Mouse (Mus musculus): ENCODE results near the gene Btbd9. TPM values are rescaled to one million over a fixed set of nuclear protein-coding genes. Genes with fewer than 3 reads are reported as not detected.
A peak's percentile ranks its signal among the peaks of the same experiment; 100 is the strongest.

The Btbd9 gene
- polyA plus RNA-seq, 1 experiment: 21.7 TPM

DNA sequence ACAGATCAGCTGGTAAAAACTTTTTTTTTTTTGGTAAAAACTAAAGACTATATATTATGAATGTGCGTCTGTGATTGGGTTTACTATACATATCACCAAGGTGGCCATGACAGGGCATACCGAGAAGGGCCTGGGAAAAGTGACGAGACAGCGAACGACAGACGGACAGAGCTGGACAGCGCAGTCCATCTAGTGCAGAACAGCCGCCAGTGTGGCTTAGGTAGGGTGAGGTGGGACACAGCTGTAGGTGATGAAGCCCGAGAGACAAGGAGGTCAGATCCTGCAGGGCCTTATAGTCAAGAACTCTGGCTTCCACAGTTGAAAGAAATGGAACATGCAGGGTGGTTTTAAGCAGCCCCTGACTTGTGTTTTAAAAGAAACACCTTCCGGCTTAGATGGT is 94.9 kb downstream of the Btbd9 start:
- Histone ChIP-seq H3K36me3 (ENCODE audit: control insufficient read depth, insufficient read depth, low read length) (no peaks in the 10 kb centered on the region; the same call in 1 of the 2 replicates), H3K4me1 (ENCODE audit: control insufficient read depth, insufficient read depth, insufficient read length) (no peaks in the 10 kb centered on the region), H3K4me3 (ENCODE audit: extremely low read depth, insufficient read depth, insufficient read length) (no peak overlapping the region), H3K27me3 (ENCODE audit: control insufficient read depth, insufficient read depth, low read length) (no peaks in the 10 kb centered on the region), H3K27ac (ENCODE audit: insufficient read depth, low read length) (no peak overlapping the region)
- no peak for DNase-seq (ENCODE audit: low read depth in 1 of 2, low spot score in 2 of 2)
- WGBS: 94% methylated on average over 10 of the region's 10 CpGs
- TF ChIP-seq POLR2A (IDR thresholded peaks at IDR 0.05; ENCODE audit: low read depth, low read length) (no peak), CTCF (IDR thresholded peaks at IDR 0.05; ENCODE audit: extremely low read depth, insufficient read depth, insufficient read length, insufficient replicate concordance) (no peak)

DNA sequence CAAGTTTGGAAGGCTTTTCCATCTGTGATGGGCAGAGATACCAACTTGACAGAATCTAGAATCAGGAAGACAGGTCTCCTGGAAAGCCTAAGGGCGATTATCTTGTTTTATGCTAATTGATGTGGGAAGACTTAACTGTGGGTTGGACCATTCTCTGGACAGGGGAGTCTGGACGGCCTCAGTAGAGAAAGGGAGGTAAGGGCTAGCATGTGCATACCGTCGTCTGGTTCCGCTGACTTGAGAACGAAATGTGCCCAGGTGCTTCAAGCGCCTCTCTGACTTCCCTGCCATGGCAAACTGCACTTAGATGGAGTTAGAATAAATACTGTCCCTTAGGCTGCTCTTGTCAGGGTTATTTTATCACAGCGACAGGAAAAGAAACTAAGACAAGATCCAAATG is 95.9 kb downstream of the Btbd9 start:
- TF ChIP-seq CTCF (IDR thresholded peaks at IDR 0.05; ENCODE audit: extremely low read depth, insufficient read depth, insufficient read length, insufficient replicate concordance): no peak
- Histone ChIP-seq H3K4me3 (ENCODE audit: extremely low read depth, insufficient read depth, insufficient read length) (no peak overlapping the region), H3K4me1 (ENCODE audit: control insufficient read depth, insufficient read depth, insufficient read length) (no peaks in the 10 kb centered on the region), H3K27me3 (ENCODE audit: control insufficient read depth, insufficient read depth, low read length) (no peaks in the 10 kb centered on the region), H3K36me3 (ENCODE audit: control insufficient read depth, insufficient read depth, low read length) (no peaks in the 10 kb centered on the region; the same call in 1 of the 2 replicates), H3K27ac (ENCODE audit: insufficient read depth, low read length) (no peak overlapping the region)
- no peak for DNase-seq (ENCODE audit: low read depth in 1 of 2, low spot score in 2 of 2)
- WGBS: 93% methylated on average over 8 of the region's 8 CpGs

DNA sequence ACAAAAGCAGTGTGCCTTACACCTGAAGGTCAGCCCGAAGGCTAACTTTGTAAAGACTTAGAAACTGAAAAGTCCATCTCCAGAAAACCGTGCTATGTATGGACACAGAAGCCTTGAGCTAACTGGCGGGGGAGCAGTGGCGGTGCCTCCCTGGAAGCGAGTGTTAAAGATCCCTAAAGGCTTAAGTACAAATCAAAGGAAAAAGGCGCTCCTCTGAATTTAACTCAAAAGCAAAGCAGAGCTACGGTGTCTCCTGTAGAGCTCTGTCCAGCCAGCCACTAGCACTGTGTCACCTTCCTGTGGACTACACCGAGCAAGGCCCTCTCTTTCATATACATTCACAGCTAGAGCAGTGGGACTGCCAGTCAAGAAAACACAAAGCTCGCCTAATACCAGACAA is 98.1 kb downstream of the Btbd9 start:
- Histone ChIP-seq H3K36me3 (ENCODE audit: control insufficient read depth, insufficient read depth, low read length) (no peaks in the 10 kb centered on the region; the same call in 1 of the 2 replicates), H3K27me3 (ENCODE audit: control insufficient read depth, insufficient read depth, low read length) (no peaks in the 10 kb centered on the region), H3K4me1 (ENCODE audit: control insufficient read depth, insufficient read depth, insufficient read length) (no peaks in the 10 kb centered on the region), H3K27ac (ENCODE audit: insufficient read depth, low read length) (no peak overlapping the region), H3K4me3 (ENCODE audit: extremely low read depth, insufficient read depth, insufficient read length) (no peak overlapping the region)
- 91% methylated on average over 9 of the region's 9 CpGs for WGBS
- TF ChIP-seq CTCF (IDR thresholded peaks at IDR 0.05; ENCODE audit: extremely low read depth, insufficient read depth, insufficient read length, insufficient replicate concordance) (no peak), POLR2A (IDR thresholded peaks at IDR 0.05; ENCODE audit: low read depth, low read length) (no peak)
- DNase-seq (ENCODE audit: low read depth in 1 of 2, low spot score in 2 of 2): no peak

DNA sequence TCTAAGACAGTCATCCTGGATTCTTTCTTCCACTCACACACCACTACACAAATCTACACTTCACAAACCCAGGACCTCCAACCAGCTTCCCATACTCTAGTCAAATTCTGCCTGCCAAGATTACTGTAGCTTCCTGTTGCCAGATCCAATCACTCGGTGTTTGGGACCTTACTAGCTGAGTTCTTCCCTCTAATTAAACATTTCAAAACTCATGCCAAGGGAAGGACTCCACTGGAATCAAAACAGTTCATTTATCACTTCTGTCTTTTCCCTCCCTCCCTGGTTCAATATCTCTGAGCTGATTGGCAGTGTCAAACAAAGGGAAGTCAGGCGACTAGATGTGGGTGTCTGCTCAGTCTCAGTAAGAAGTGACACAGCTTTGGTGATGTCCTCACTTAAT is 101.7 kb downstream of the Btbd9 start:
- TF ChIP-seq POLR2A (IDR thresholded peaks at IDR 0.05; ENCODE audit: low read depth, low read length) (no peak), CTCF (IDR thresholded peaks at IDR 0.05; ENCODE audit: extremely low read depth, insufficient read depth, insufficient read length, insufficient replicate concordance) (no peak)
- no peak overlapping the region for H3K27ac ChIP-seq (ENCODE audit: insufficient read depth, low read length)
- H3K36me3 ChIP-seq (ENCODE audit: control insufficient read depth, insufficient read depth, low read length): no peaks in the 10 kb centered on the region; the same call in 1 of the 2 replicates
- no peaks in the 10 kb centered on the region; the same call in 1 of the 2 replicates for H3K4me1 ChIP-seq (ENCODE audit: control insufficient read depth, insufficient read depth, insufficient read length)
- WGBS: 75% methylated on average over 2 of the region's 2 CpGs
- no peaks in the 10 kb centered on the region for H3K27me3 ChIP-seq (ENCODE audit: control insufficient read depth, insufficient read depth, low read length)
- no peak overlapping the region for H3K4me3 ChIP-seq (ENCODE audit: extremely low read depth, insufficient read depth, insufficient read length)
- no peak for DNase-seq (ENCODE audit: low read depth in 1 of 2, low spot score in 2 of 2)

DNA sequence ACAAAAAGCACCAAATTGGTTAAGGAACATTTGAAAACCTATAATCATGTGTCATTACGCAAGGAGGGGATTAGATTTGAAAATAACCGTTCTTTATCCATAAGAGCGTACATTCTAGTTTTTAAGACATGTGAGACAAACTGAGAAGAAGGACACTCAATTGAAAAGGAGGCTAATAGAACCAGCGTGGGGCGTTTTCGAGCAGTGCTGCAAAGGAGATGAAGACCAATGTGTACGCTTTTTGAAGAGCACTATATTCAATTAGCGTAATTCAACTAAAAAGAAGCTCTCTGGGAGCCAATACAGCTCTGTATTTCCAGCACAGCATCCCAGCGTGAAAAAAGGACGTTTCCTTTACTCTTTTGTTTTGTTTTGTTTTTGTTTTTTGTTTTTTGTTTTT is 103.5 kb downstream of the Btbd9 start:
- no peaks in the 10 kb centered on the region for H3K27me3 ChIP-seq (ENCODE audit: control insufficient read depth, insufficient read depth, low read length)
- no peak overlapping the region for H3K4me3 ChIP-seq (ENCODE audit: extremely low read depth, insufficient read depth, insufficient read length)
- H3K27ac ChIP-seq (ENCODE audit: insufficient read depth, low read length): no peak overlapping the region
- no peak for TF ChIP-seq CTCF (IDR thresholded peaks at IDR 0.05; ENCODE audit: extremely low read depth, insufficient read depth, insufficient read length, insufficient replicate concordance)
- H3K4me1 ChIP-seq (ENCODE audit: control insufficient read depth, insufficient read depth, insufficient read length): no peaks in the 10 kb centered on the region; the same call in 1 of the 2 replicates
- H3K36me3 ChIP-seq (ENCODE audit: control insufficient read depth, insufficient read depth, low read length): no peaks in the 10 kb centered on the region
- 95% methylated on average over 10 of the region's 10 CpGs for WGBS
- no peak for DNase-seq (ENCODE audit: low read depth in 1 of 2, low spot score in 2 of 2)

DNA sequence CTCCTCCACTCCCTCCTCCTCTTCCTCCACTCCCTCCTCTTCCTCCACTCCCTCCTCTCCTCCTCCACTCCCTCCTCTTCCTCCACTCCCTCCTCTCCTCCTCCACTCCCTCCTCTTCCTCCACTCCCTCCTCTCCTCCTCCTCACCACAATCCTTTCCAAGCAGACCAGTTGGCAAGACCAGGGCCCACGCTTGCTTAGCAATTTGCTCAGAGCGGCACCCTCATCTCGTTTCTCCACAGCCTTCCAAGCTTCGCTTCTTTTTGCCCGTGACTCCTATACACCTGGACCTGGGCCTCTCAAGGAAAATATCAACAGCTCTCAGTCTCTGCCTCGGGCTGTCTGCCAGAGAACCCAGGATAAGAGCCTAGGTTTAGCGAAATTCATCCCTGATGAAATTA is 104.8 kb downstream of the Btbd9 start:
- Histone ChIP-seq H3K27me3 (ENCODE audit: control insufficient read depth, insufficient read depth, low read length) (no peaks in the 10 kb centered on the region), H3K4me1 (ENCODE audit: control insufficient read depth, insufficient read depth, insufficient read length) (no peaks in the 10 kb centered on the region; the same call in 1 of the 2 replicates), H3K27ac (ENCODE audit: insufficient read depth, low read length) (no peak overlapping the region), H3K36me3 (ENCODE audit: control insufficient read depth, insufficient read depth, low read length) (no peaks in the 10 kb centered on the region), H3K4me3 (ENCODE audit: extremely low read depth, insufficient read depth, insufficient read length) (no peak overlapping the region)
- no peak for DNase-seq (ENCODE audit: low read depth in 1 of 2, low spot score in 2 of 2)
- no peak for TF ChIP-seq CTCF (IDR thresholded peaks at IDR 0.05; ENCODE audit: extremely low read depth, insufficient read depth, insufficient read length, insufficient replicate concordance)
- no peak for TF ChIP-seq POLR2A (IDR thresholded peaks at IDR 0.05; ENCODE audit: low read depth, low read length)
- 88% methylated on average over 7 of the region's 7 CpGs for WGBS

DNA sequence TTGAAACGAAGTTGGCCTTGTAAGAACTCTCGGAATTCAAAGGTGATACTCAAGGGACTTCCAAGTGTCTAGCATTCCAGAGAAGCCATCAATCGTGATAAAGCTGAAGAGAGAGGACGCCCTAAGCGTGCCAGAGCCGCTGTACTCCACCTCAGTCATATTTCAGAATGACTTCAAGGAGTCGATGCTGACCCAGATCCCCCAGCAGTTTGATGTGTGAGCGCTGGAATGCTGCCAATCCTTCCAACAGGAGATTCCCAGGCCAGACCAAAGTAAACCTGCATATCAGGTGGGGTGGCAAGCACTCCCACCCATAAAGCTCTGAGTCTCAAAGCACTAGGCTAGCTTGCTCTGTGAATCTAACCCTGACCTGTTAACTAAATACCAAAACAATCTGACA is 105.5 kb downstream of the Btbd9 start:
- Histone ChIP-seq H3K4me3 (ENCODE audit: extremely low read depth, insufficient read depth, insufficient read length) (no peak overlapping the region), H3K4me1 (ENCODE audit: control insufficient read depth, insufficient read depth, insufficient read length) (no peaks in the 10 kb centered on the region; the same call in 1 of the 2 replicates), H3K36me3 (ENCODE audit: control insufficient read depth, insufficient read depth, low read length) (no peaks in the 10 kb centered on the region), H3K27ac (ENCODE audit: insufficient read depth, low read length) (peak overlapping the region; percentile 27; the same call in 1 of the 2 replicates), H3K27me3 (ENCODE audit: control insufficient read depth, insufficient read depth, low read length) (no peaks in the 10 kb centered on the region)
- no peak for DNase-seq (ENCODE audit: low read depth in 1 of 2, low spot score in 2 of 2)
- WGBS: 88% methylated on average over 8 of the region's 8 CpGs
- TF ChIP-seq CTCF (IDR thresholded peaks at IDR 0.05; ENCODE audit: extremely low read depth, insufficient read depth, insufficient read length, insufficient replicate concordance): no peak
- TF ChIP-seq POLR2A (IDR thresholded peaks at IDR 0.05; ENCODE audit: low read depth, low read length): no peak
